Mouse (Mus musculus): Measurements from ENCODE around the gene Otx2. TPM values are rescaled to one million over a fixed set of nuclear protein-coding genes. Genes with fewer than 3 reads are reported as not detected.

The Otx2 gene
- polyA plus RNA-seq (2014; fragmentation: Illumina TruSeq; extraction: RNeasy Lipid Tissue Mini Kit (QIAGEN cat#74804); ENCODE audit: low read depth, low replicate concordance) = not detected

GRCm38 (mm10) chr14:48673541-48673940, at the start of gene Otx2:
Gene Otx2, minus strand, starts transcription at chr14:48673819.

Other genes with a start within 250 kb of the Otx2 start
- 7.3 TPM for gene Tmem260, start 227.7 kb downstream of the Otx2 start, polyA plus RNA-seq (2014; fragmentation: Illumina TruSeq; extraction: RNeasy Lipid Tissue Mini Kit (QIAGEN cat#74804); ENCODE audit: low read depth, low replicate concordance)

Measured in heart, adult 10 weeks (tissue).